Mouse (Mus musculus) NIH3T3 (cell line): ENCODE data around the gene Ttc22.

Experiments used
- DNase-seq: peaks from one replicate; pipeline ENCODE4 v3.0.0-alpha.2; 2012; ENCODE audit warnings: low read depth

Ttc22 gene

GRCm38 (mm10) chr4:106617056-106617455 is 5.2 kb upstream of the Ttc22 start, which contains the start of gene Lexm:
Gene Lexm (minus strand): TSS chr4:106617241.
- DNase-seq = peak; percentile 40

GRCm38 (mm10) chr4:106618898-106619297 is 3.3 kb upstream of the Ttc22 start:
- no peak for DNase-seq

GRCm38 (mm10) chr4:106621428-106621827 is 804 bp upstream of the Ttc22 start:
- DNase-seq = no peak

- DNase-seq = no peak
These were observed 480 bp downstream of the Ttc22 start for GRCm38 (mm10) chr4:106622712-106623111.

GRCm38 (mm10) chr4:106624271-106624670 is 2.0 kb downstream of the Ttc22 start:
- DNase-seq = no peak

GRCm38 (mm10) chr4:106627809-106628208 is 5.6 kb downstream of the Ttc22 start:
- DNase-seq = peak; percentile 27

- DNase-seq = no peak
These were observed 6.6 kb downstream of the Ttc22 start for GRCm38 (mm10) chr4:106628650-106629360.

- peak; percentile 51 for DNase-seq
These were observed 7.1 kb downstream of the Ttc22 start for GRCm38 (mm10) chr4:106629374-106629773.

GRCm38 (mm10) chr4:106630333-106631220 is 8.3 kb downstream of the Ttc22 start:
- peak; percentile 90 for DNase-seq

GRCm38 (mm10) chr4:106632313-106632712 is 10.1 kb downstream of the Ttc22 start:
- DNase-seq = peak; percentile 61

GRCm38 (mm10) chr4:106633281-106634085 is 11.3 kb downstream of the Ttc22 start:
- DNase-seq = peak; percentile 51

GRCm38 (mm10) chr4:106634086-106634479 is 11.9 kb downstream of the Ttc22 start:
- DNase-seq = no peak

- peak; percentile 70 for DNase-seq
These were observed 21.4 kb downstream of the Ttc22 start for GRCm38 (mm10) chr4:106643483-106644217.

GRCm38 (mm10) chr4:106644218-106644610 is 22.0 kb downstream of the Ttc22 start:
- no peak for DNase-seq

GRCm38 (mm10) chr4:106645797-106646196 is 23.6 kb downstream of the Ttc22 start:
- no peak for DNase-seq

- DNase-seq = peak; percentile 58
These were observed 24.9 kb downstream of the Ttc22 start for GRCm38 (mm10) chr4:106647137-106647536.

- DNase-seq = peak; percentile 99
These were observed 28.7 kb downstream of the Ttc22 start, which contains the start of gene Pars2 for GRCm38 (mm10) chr4:106650833-106651527. Gene Pars2 (plus strand): TSS chr4:106651069.

GRCm38 (mm10) chr4:106652546-106652945 is 30.3 kb downstream of the Ttc22 start:
- no peak for DNase-seq

- DNase-seq = no peak
These were observed 30.8 kb downstream of the Ttc22 start for GRCm38 (mm10) chr4:106653051-106653450.

GRCm38 (mm10) chr4:106655681-106656080 is 33.4 kb downstream of the Ttc22 start:
- no peak for DNase-seq
